Mouse (Mus musculus) neural tube, embryonic 13.5 days (tissue): ENCODE results near the gene Tcte1. TPM values are rescaled to one million over a fixed set of nuclear protein-coding genes. Genes with fewer than 3 reads are reported as not detected.

Source experiments
- ATAC-seq: fragments of 200-750 bp; cut with Nextera tagmentation; 2 replicates; pipeline ENCODE4 v1.8.0; 2017; ENCODE audit warnings: low read depth, mild to moderate bottlenecking, moderate TSS enrichment, moderate library complexity
- H3K27ac ChIP-seq: fragments of 300-500 bp; sonication (generic); replicated peaks from 2 replicates; pipeline ENCODE4 v1.5.1; 2015; ENCODE audit warnings: moderate library complexity, mild to moderate bottlenecking, inconsistent platforms
- H3K27me3 ChIP-seq: fragments of 300-500 bp; sonication (generic); 2 replicates; pipeline ENCODE4 v1.6.1; 2015; ENCODE audit warnings: mild to moderate bottlenecking, inconsistent platforms
- H3K36me3 ChIP-seq: fragments of 300-500 bp; sonication (generic); 2 replicates; pipeline ENCODE4 v1.6.1; 2015; ENCODE audit warnings: mild to moderate bottlenecking, inconsistent platforms
- H3K4me1 ChIP-seq: fragments of 300-500 bp; sonication (generic); replicated peaks from 2 replicates; pipeline ENCODE4 v1.6.1; 2015; ENCODE audit warnings: inconsistent platforms
- H3K4me2 ChIP-seq: fragments of 300-500 bp; sonication (generic); 2 replicates; pipeline ENCODE4 v1.6.1; 2015; ENCODE audit warnings: inconsistent platforms, mild to moderate bottlenecking, moderate library complexity
- H3K4me3 ChIP-seq: fragments of 300-500 bp; sonication (generic); 2 replicates; pipeline ENCODE4 v1.5.1; 2015; ENCODE audit warnings: mild to moderate bottlenecking, inconsistent platforms
- H3K9ac ChIP-seq: fragments of 300-500 bp; sonication (generic); 2 replicates; pipeline ENCODE4 v1.6.1; 2015; ENCODE audit warnings: moderate library complexity, mild to moderate bottlenecking, inconsistent platforms
- H3K9me3 ChIP-seq: fragments of 300-500 bp; sonication (generic); 2 replicates; pipeline ENCODE4 v1.6.1; 2016; ENCODE audit warnings: inconsistent platforms
- WGBS: fragments of 180-500 bp; shearing (Covaris S2); methylation state at CpG from one replicate; pipeline ENCODE4 v1.1.7; 2015; 5-methylcytosine and 5-hydroxymethylcytosine counted together
- polyA plus RNA-seq: library from polyadenylated mRNA; unstranded; fragments of >200 nt; fragmentation: Nextera tagmentation; extraction: Ambion mirVana; gene quantifications from 2 replicates; pipeline ENCODE4 v1.2.1, GENCODE M21; 2015

Gene Tcte1
- polyA plus RNA-seq, 1 experiment from 2014 or later = 3.3 TPM

- no peak overlapping the region for H3K9ac ChIP-seq
- H3K4me2 ChIP-seq = no peak overlapping the region
- WGBS = 34% methylated on average over 6 of the region's 6 CpGs
- peaks cover 77% of the 10 kb centered on the region for H3K27me3 ChIP-seq
- peaks cover 30% of the 10 kb centered on the region for H3K36me3 ChIP-seq
- no peak overlapping the region for H3K27ac ChIP-seq
- H3K4me1 ChIP-seq = peaks cover 31% of the 10 kb centered on the region
- no peak for ATAC-seq
- H3K9me3 ChIP-seq = no peaks in the 10 kb centered on the region
- H3K4me3 ChIP-seq = no peak overlapping the region
Observed at GRCm38 (mm10) chr17:45542129-45542528, 18.9 kb downstream of the Tcte1 start.

GRCm38 (mm10) chr17:45542705-45543104 is 19.5 kb downstream of the Tcte1 start:
- Histone ChIP-seq H3K4me1 (peaks cover 37% of the 10 kb centered on the region), H3K9ac (no peak overlapping the region), H3K36me3 (peaks cover 30% of the 10 kb centered on the region), H3K4me2 (no peak overlapping the region), H3K9me3 (no peaks in the 10 kb centered on the region), H3K27me3 (peaks cover 77% of the 10 kb centered on the region), H3K4me3 (no peak overlapping the region), H3K27ac (no peak overlapping the region)
- WGBS = 85% methylated on average over 2 of the region's 2 CpGs
- ATAC-seq = no peak

GRCm38 (mm10) chr17:45543115-45543514 is 19.9 kb downstream of the Tcte1 start:
- Histone ChIP-seq H3K36me3 (peaks cover 30% of the 10 kb centered on the region), H3K27me3 (peaks cover 77% of the 10 kb centered on the region), H3K4me3 (no peak overlapping the region), H3K4me2 (no peak overlapping the region), H3K9me3 (no peaks in the 10 kb centered on the region), H3K27ac (no peak overlapping the region), H3K4me1 (peaks cover 41% of the 10 kb centered on the region), H3K9ac (no peak overlapping the region)
- 56% methylated on average over 1 of the region's 1 CpGs for WGBS
- no peak for ATAC-seq

GRCm38 (mm10) chr17:45544001-45544872 is 21.0 kb downstream of the Tcte1 start:
- H3K4me3 ChIP-seq = 0 out of 2 replicates have a peak overlapping the region, but pooled peaks have one; percentile 21
- peaks cover 49% of the 10 kb centered on the region for H3K4me1 ChIP-seq
- peak overlapping the region; percentile 44 for H3K4me2 ChIP-seq
- peaks cover 30% of the 10 kb centered on the region for H3K36me3 ChIP-seq
- H3K27ac ChIP-seq = no peak overlapping the region
- H3K9me3 ChIP-seq = no peaks in the 10 kb centered on the region
- H3K9ac ChIP-seq = peak overlapping the region; percentile 52
- no peak for ATAC-seq
- H3K27me3 ChIP-seq = peaks cover 69% of the 10 kb centered on the region
- 8% methylated on average over 24 of the region's 24 CpGs for whole genome bisulfite sequencing

GRCm38 (mm10) chr17:45544873-45545277 is 21.6 kb downstream of the Tcte1 start:
- 2% methylated on average over 43 of the region's 46 CpGs for WGBS
- Histone ChIP-seq H3K9me3 (no peaks in the 10 kb centered on the region), H3K4me1 (peaks cover 52% of the 10 kb centered on the region), H3K4me3 (peak overlapping the region; percentile 21), H3K27ac (no peak overlapping the region), H3K36me3 (peaks cover 30% of the 10 kb centered on the region), H3K9ac (peak overlapping the region; percentile 52), H3K4me2 (peak overlapping the region; percentile 44), H3K27me3 (peaks cover 62% of the 10 kb centered on the region)
- no peak for ATAC-seq

- Histone ChIP-seq H3K4me1 (peaks cover 57% of the 10 kb centered on the region), H3K27me3 (peaks cover 65% of the 10 kb centered on the region), H3K9ac (peak overlapping the region; percentile 52), H3K27ac (no peak overlapping the region), H3K36me3 (peaks cover 30% of the 10 kb centered on the region), H3K4me2 (peak overlapping the region; percentile 44), H3K4me3 (peak overlapping the region; percentile 21), H3K9me3 (no peaks in the 10 kb centered on the region)
- 7% methylated on average over 74 of the region's 74 CpGs for WGBS
- ATAC-seq = no peak
Observed at GRCm38 (mm10) chr17:45545278-45545961, 22.2 kb downstream of the Tcte1 start.

DNA sequence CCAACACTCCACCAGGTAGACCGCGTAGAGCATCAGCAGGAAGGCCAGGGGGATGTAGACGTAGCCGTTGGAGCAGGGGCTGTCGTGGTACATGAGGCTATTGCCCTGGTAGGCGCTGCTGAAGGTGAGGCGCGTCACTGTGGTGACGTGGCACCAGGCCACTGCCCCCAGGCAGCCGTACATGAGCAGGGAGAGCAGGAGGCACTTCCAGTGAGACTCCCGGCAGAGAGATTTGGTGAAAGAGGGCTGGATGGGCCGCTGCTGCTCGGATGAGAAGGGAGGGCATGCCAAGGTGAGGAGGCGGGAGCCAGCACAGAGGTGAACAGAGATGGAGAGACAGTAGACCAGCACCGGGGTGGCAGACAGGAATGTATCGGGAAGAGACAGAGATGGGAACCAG is 23.7 kb downstream of the Tcte1 start:
- Histone ChIP-seq H3K9ac (0 out of 2 replicates have a peak overlapping the region, but pooled peaks have one; percentile 4), H3K4me3 (no peak overlapping the region), H3K4me1 (peaks cover 63% of the 10 kb centered on the region), H3K4me2 (no peak overlapping the region), H3K27me3 (peaks cover 68% of the 10 kb centered on the region), H3K27ac (no peak overlapping the region), H3K9me3 (no peaks in the 10 kb centered on the region), H3K36me3 (peaks cover 30% of the 10 kb centered on the region)
- 73% methylated on average over 16 of the region's 16 CpGs for WGBS
- no peak for ATAC-seq

GRCm38 (mm10) chr17:45547461-45548190 is 24.4 kb downstream of the Tcte1 start:
- Histone ChIP-seq H3K4me2 (peak overlapping the region; percentile 66), H3K9me3 (no peaks in the 10 kb centered on the region), H3K4me3 (peak overlapping the region; percentile 76), H3K4me1 (peaks cover 65% of the 10 kb centered on the region), H3K9ac (0 out of 2 replicates have a peak overlapping the region, but pooled peaks have one; percentile 97), H3K27ac (no peak overlapping the region), H3K36me3 (peaks cover 30% of the 10 kb centered on the region), H3K27me3 (peaks cover 68% of the 10 kb centered on the region)
- 75% methylated on average over 5 of the region's 5 CpGs for WGBS
- no peak for ATAC-seq

DNA sequence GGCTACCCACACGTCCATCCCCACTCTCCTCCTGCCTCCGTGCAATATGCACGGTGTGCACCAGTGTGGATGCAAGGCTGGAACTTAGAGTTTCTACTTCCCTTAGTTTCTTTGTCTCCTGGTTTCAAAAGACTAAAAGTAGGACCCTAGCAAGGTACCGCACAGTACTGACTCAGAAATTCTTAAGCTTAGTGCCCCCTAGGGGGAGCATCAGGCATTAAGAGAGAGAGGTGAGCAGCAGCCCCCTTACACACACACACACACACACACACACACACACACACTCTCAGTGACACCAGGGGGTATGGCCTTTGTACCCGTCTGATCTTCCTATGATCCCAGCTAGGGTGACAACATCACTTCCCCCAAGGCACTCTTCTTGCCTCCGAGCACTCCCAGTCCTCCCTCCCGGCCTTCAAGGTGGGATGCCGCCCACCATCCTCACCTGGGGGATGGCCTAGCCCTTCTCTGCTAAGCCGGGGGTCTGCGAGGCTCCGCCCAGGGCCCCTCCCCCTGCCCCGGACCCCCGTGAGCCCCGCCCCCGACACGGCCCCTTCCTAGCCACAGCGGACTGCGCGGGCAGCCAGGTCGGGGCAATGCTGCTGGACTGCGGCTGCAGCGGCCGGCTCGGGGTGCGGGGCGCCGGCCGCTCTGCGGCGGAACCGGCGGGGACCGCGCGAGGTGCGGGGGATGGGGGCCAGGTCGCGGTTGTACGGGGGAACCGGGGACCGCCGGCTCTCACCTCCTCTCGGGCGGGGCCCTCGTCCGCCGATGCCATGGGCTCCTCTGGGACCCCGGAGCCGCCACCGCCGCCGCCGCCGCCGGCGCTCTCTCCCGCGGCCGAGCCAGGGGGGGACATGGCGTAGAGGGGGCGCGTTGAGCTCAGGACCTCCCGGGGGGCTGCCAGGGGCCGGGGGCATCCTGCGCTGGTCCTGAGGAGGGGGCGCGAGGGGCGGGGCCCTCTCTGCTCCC is 25.6 kb downstream of the Tcte1 start:
- Histone ChIP-seq H3K36me3 (peaks cover 26% of the 10 kb centered on the region), H3K27ac (peak overlapping the region; percentile 93), H3K27me3 (peaks cover 60% of the 10 kb centered on the region), H3K4me3 (peak overlapping the region; percentile 76), H3K9ac (peak overlapping the region; percentile 97), H3K4me2 (peak overlapping the region; percentile 66), H3K9me3 (no peaks in the 10 kb centered on the region), H3K4me1 (peaks cover 61% of the 10 kb centered on the region)
- 3% methylated on average over 36 of the region's 68 CpGs for WGBS
- ATAC-seq = peak; percentile 61

- H3K9me3 ChIP-seq = no peaks in the 10 kb centered on the region
- H3K4me1 ChIP-seq = peaks cover 52% of the 10 kb centered on the region
- H3K27ac ChIP-seq = peak within 1 kb of the TSS; percentile 93
- H3K4me2 ChIP-seq = peak within 1 kb of the TSS; percentile 66
- ATAC-seq = peak; percentile 48
- H3K9ac ChIP-seq = peak within 1 kb of the TSS; percentile 97
- H3K4me3 ChIP-seq = peak within 1 kb of the TSS; percentile 76
- H3K27me3 ChIP-seq = peaks cover 51% of the 10 kb centered on the region
- H3K36me3 ChIP-seq = peaks cover 18% of the 10 kb centered on the region
- 1% methylated on average over 17 of the region's 29 CpGs for WGBS
Observed at GRCm38 (mm10) chr17:45549617-45550181, 26.5 kb downstream of the Tcte1 start, which contains the start of gene Tmem151b. TSS of gene Tmem151b (minus strand) at chr17:45549677.
